Mouse (Mus musculus) heart, embryonic 15.5 days (tissue): ENCODE measurements around the gene C2cd2. TPM values are rescaled to one million over a fixed set of nuclear protein-coding genes. Genes with fewer than 3 reads are reported as not detected.
A peak's percentile ranks its signal among the peaks of the same experiment; 100 is the strongest.

ENCODE experiments used
- ATAC-seq: fragments of 200-750 bp; cut with Nextera tagmentation; replicated peaks from 2 replicates; pipeline ENCODE4 v1.8.0; 2017; ENCODE audit warnings: low read depth, moderate TSS enrichment; ENCODE audit not compliant: insufficient number of reproducible peaks, insufficient read depth, low FRiP score
- H3K27ac ChIP-seq: fragments of 300-500 bp; sonication (generic); 2 replicates; pipeline ENCODE4 v1.5.1; 2015; ENCODE audit warnings: mild to moderate bottlenecking, inconsistent platforms
- H3K27me3 ChIP-seq: fragments of 300-500 bp; sonication (generic); 2 replicates; pipeline ENCODE4 v1.6.1; 2015; ENCODE audit warnings: inconsistent platforms
- H3K36me3 ChIP-seq: fragments of 300-500 bp; sonication (generic); 2 replicates; pipeline ENCODE4 v1.6.1; 2015; ENCODE audit warnings: mild to moderate bottlenecking, inconsistent platforms
- H3K4me1 ChIP-seq: fragments of 300-500 bp; sonication (generic); replicated peaks from 2 replicates; pipeline ENCODE4 v1.6.1; 2015; ENCODE audit warnings: inconsistent platforms
- H3K4me2 ChIP-seq: fragments of 300-500 bp; sonication (generic); 2 replicates; pipeline ENCODE4 v1.6.1; 2015; ENCODE audit warnings: inconsistent platforms, mild to moderate bottlenecking, moderate library complexity
- H3K4me3 ChIP-seq: fragments of 300-500 bp; sonication (generic); 2 replicates; pipeline ENCODE4 v1.5.1; 2015; ENCODE audit warnings: mild to moderate bottlenecking, inconsistent platforms
- H3K9ac ChIP-seq: fragments of 300-500 bp; sonication (generic); 2 replicates; pipeline ENCODE4 v1.6.1; 2015; ENCODE audit warnings: mild to moderate bottlenecking, inconsistent platforms
- H3K9me3 ChIP-seq: fragments of 300-500 bp; sonication (generic); replicated peaks from 2 replicates; pipeline ENCODE4 v1.6.1; 2016; ENCODE audit warnings: inconsistent platforms
- WGBS: fragments of 180-500 bp; shearing (Covaris S2); methylation state at CpG from one replicate; pipeline ENCODE4 v1.1.7; 2015; ENCODE audit warnings: mixed read lengths; 5-methylcytosine and 5-hydroxymethylcytosine counted together
- polyA plus RNA-seq: library from polyadenylated mRNA; unstranded; fragments of >200 nt; fragmentation: Nextera tagmentation; extraction: Ambion mirVana; gene quantifications from 2 replicates; pipeline ENCODE4 v1.2.1, GENCODE M21; 2015

C2cd2 gene
- polyA plus RNA-seq, 1 experiment from 2014 or later = 15.2 TPM

DNA sequence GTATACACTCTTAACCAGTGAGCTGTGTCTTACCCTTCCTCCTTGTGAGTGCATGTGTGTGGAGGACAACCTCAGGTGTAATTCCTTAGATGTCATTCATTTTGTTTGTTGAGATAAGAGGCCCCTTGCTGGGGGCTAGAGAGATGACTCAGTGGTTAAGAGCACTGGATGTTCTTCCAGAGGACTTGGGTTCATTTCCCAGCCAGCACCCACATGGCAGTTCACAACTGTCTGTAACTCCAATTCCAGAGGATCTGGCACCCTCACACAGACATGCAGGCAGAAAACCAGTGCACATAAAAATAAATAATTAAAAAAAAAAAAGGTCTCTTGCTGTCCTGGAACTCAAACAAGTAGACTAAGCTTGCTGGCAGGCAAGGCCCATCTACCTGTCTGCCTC is 20.6 kb downstream of the C2cd2 start:
- no peaks in the 10 kb centered on the region for H3K4me1 ChIP-seq
- no peak for ATAC-seq
- H3K9me3 ChIP-seq = no peaks in the 10 kb centered on the region
- H3K27ac ChIP-seq = no peak overlapping the region
- H3K4me3 ChIP-seq = no peak overlapping the region
- 0 out of 2 replicates have a peak, but pooled peaks cover 2% of the 10 kb centered on the region for H3K36me3 ChIP-seq
- no peak overlapping the region for H3K4me2 ChIP-seq
- no peak overlapping the region for H3K9ac ChIP-seq
- H3K27me3 ChIP-seq = no peaks in the 10 kb centered on the region

- H3K4me1 ChIP-seq = no peaks in the 10 kb centered on the region
- 0 out of 2 replicates have a peak, but pooled peaks cover 2% of the 10 kb centered on the region for H3K36me3 ChIP-seq
- no peaks in the 10 kb centered on the region for H3K9me3 ChIP-seq
- H3K4me3 ChIP-seq = no peak overlapping the region
- 86% methylated on average over 3 of the region's 3 CpGs for WGBS
- no peak overlapping the region for H3K9ac ChIP-seq
- H3K27ac ChIP-seq = no peak overlapping the region
- no peaks in the 10 kb centered on the region for H3K27me3 ChIP-seq
- H3K4me2 ChIP-seq = no peak overlapping the region
- ATAC-seq = no peak
These were observed 21.9 kb downstream of the C2cd2 start for GRCm38 (mm10) chr16:97940471-97940973.

DNA sequence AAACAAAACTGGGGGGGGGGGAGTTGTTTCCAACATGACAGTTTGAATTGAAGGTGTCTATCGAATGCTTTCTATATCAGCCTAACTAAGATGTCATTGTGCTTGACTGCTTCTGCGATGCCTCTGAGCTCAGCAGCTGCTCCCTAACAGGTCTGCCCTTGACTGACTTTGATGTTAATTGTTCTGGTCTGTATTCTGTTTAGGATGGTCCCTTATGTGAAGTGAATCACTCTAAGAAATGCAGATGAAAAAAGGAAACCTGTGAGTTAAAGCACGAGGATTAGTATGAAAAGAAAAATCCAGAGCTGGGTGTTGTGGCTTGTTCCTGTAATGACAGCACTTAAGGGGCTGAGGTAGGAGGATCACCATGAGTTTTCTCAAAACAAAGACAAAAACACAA is 26.6 kb downstream of the C2cd2 start:
- ATAC-seq = no peak
- H3K4me1 ChIP-seq = peaks cover 2% of the 10 kb centered on the region; the same call in 1 of the 2 replicates
- H3K9ac ChIP-seq = no peak overlapping the region
- WGBS = 75% methylated on average over 3 of the region's 3 CpGs
- no peak overlapping the region for H3K27ac ChIP-seq
- no peaks in the 10 kb centered on the region for H3K36me3 ChIP-seq
- H3K4me2 ChIP-seq = no peak overlapping the region
- no peaks in the 10 kb centered on the region for H3K9me3 ChIP-seq
- H3K27me3 ChIP-seq = no peaks in the 10 kb centered on the region
- H3K4me3 ChIP-seq = no peak overlapping the region

GRCm38 (mm10) chr16:97930231-97930630 is 32.2 kb downstream of the C2cd2 start:
- Histone ChIP-seq H3K9me3 (no peaks in the 10 kb centered on the region), H3K27ac (no peak overlapping the region), H3K36me3 (no peaks in the 10 kb centered on the region), H3K9ac (no peak overlapping the region), H3K4me1 (peaks cover 2% of the 10 kb centered on the region; the same call in 1 of the 2 replicates), H3K4me2 (no peak overlapping the region), H3K27me3 (no peaks in the 10 kb centered on the region), H3K4me3 (no peak overlapping the region)
- ATAC-seq = no peak

GRCm38 (mm10) chr16:97929520-97929919 is 32.9 kb downstream of the C2cd2 start:
- WGBS = 53% methylated on average over 1 of the region's 1 CpGs
- Histone ChIP-seq H3K4me2 (no peak overlapping the region), H3K27ac (no peak overlapping the region), H3K4me3 (no peak overlapping the region), H3K27me3 (no peaks in the 10 kb centered on the region), H3K9ac (no peak overlapping the region), H3K36me3 (no peaks in the 10 kb centered on the region), H3K4me1 (peaks cover 2% of the 10 kb centered on the region; the same call in 1 of the 2 replicates), H3K9me3 (no peaks in the 10 kb centered on the region)
- no peak for ATAC-seq

DNA sequence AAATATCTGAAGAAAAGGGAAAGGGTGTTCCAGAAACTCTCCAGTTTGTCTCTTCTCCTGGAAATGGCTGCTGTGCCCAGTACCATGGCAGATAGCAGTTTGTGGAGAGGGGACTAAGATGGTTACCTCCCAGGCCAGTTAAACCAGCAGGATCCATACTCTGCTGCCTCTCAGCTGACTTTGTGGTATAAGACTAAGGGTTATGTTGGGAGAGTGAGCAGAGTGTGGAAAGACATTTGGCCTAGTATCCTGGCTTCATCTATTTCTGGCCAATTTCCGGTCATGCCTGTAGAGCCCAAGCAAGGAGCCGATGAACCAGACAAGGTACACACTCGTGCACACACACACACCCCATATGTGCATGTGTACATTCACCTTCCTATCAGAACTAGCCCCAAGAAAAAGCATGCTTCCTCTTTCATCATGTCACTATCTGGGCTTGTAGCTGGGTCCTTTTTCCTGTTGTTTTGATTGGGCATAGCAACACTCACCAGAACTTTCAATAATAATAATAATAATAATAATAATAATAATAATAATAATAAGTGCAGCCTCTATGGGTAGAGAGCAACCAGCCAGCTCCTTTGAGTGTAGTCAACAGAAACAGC is 35.0 kb downstream of the C2cd2 start:
- no peaks in the 10 kb centered on the region for H3K36me3 ChIP-seq
- ATAC-seq = no peak
- H3K9me3 ChIP-seq = no peaks in the 10 kb centered on the region
- H3K4me3 ChIP-seq = no peak overlapping the region
- H3K27ac ChIP-seq = no peak overlapping the region
- no peak overlapping the region for H3K9ac ChIP-seq
- H3K4me1 ChIP-seq = peaks cover 9% of the 10 kb centered on the region; the same call in 1 of the 2 replicates
- H3K4me2 ChIP-seq = no peak overlapping the region
- H3K27me3 ChIP-seq = no peaks in the 10 kb centered on the region
- WGBS = 78% methylated on average over 3 of the region's 3 CpGs

- Histone ChIP-seq H3K9ac (no peak overlapping the region), H3K36me3 (no peaks in the 10 kb centered on the region), H3K4me1 (peaks cover 12% of the 10 kb centered on the region; the same call in 1 of the 2 replicates), H3K27ac (no peak overlapping the region), H3K27me3 (no peaks in the 10 kb centered on the region), H3K4me3 (no peak overlapping the region), H3K4me2 (no peak overlapping the region), H3K9me3 (no peaks in the 10 kb centered on the region)
- WGBS = 82% methylated on average over 9 of the region's 9 CpGs
- no peak for ATAC-seq
These were observed 36.0 kb downstream of the C2cd2 start for GRCm38 (mm10) chr16:97926381-97926780.

DNA sequence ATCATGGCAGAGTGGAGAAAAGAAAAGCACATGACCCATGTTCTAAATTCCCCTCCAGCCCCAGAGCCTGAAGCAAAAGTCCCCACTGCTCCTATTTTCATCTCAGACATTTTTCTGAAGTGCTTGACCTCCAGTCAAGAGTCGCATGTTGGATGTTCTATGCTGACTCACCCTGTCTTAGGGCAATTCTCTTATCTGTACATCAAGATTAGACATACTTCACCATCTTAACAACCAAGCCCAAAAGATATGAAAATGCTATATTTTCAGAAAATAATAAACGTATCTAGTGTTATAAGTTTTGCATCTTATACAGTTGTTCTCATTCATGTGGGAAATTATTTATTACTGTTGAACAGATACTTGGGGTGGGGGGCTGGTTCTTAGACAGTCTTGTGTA is 36.6 kb downstream of the C2cd2 start:
- no peak overlapping the region for H3K4me2 ChIP-seq
- no peaks in the 10 kb centered on the region for H3K27me3 ChIP-seq
- no peaks in the 10 kb centered on the region for H3K36me3 ChIP-seq
- no peak overlapping the region for H3K4me3 ChIP-seq
- H3K9ac ChIP-seq = no peak overlapping the region
- no peak for ATAC-seq
- 73% methylated on average over 2 of the region's 2 CpGs for WGBS
- no peaks in the 10 kb centered on the region for H3K9me3 ChIP-seq
- H3K4me1 ChIP-seq = peaks cover 16% of the 10 kb centered on the region; the same call in 1 of the 2 replicates
- no peak overlapping the region for H3K27ac ChIP-seq

DNA sequence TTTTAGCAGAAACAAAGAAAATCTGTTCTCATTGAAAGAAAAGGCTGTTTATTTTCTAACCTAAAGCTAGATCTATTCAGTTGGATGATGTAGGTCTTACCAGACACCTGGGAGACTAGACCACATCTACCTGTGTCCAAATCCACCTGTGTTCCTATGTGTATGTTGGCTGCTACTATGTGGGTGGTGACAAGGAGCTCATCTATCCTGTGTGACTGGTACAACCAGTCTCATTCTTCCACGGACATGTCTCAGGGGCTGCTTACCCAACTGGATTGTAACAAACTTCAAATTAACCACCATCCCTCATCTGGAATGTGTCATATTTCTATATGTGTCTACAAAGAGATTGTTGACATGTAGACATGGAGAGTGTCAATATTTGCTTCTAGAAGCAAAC is 38.7 kb downstream of the C2cd2 start:
- H3K27me3 ChIP-seq = no peaks in the 10 kb centered on the region
- H3K27ac ChIP-seq = no peak overlapping the region
- no peaks in the 10 kb centered on the region for H3K9me3 ChIP-seq
- no peaks in the 10 kb centered on the region for H3K36me3 ChIP-seq
- no peak overlapping the region for H3K4me3 ChIP-seq
- no peak for ATAC-seq
- no peak overlapping the region for H3K9ac ChIP-seq
- H3K4me1 ChIP-seq = peaks cover 24% of the 10 kb centered on the region
- no peak overlapping the region for H3K4me2 ChIP-seq
- WGBS = 71% methylated on average over 1 of the region's 1 CpGs

GRCm38 (mm10) chr16:97922779-97923126 is 39.6 kb downstream of the C2cd2 start:
- H3K4me2 ChIP-seq = peak overlapping the region; percentile 78
- 1% methylated on average over 9 of the region's 9 CpGs for WGBS
- H3K36me3 ChIP-seq = no peaks in the 10 kb centered on the region
- H3K4me3 ChIP-seq = peak overlapping the region; percentile 77
- peak; percentile 37 for ATAC-seq
- H3K27me3 ChIP-seq = no peaks in the 10 kb centered on the region
- no peaks in the 10 kb centered on the region for H3K9me3 ChIP-seq
- H3K9ac ChIP-seq = peak overlapping the region; percentile 81
- H3K4me1 ChIP-seq = peaks cover 24% of the 10 kb centered on the region
- peak overlapping the region; percentile 87; the same call in 1 of the 2 replicates for H3K27ac ChIP-seq

DNA sequence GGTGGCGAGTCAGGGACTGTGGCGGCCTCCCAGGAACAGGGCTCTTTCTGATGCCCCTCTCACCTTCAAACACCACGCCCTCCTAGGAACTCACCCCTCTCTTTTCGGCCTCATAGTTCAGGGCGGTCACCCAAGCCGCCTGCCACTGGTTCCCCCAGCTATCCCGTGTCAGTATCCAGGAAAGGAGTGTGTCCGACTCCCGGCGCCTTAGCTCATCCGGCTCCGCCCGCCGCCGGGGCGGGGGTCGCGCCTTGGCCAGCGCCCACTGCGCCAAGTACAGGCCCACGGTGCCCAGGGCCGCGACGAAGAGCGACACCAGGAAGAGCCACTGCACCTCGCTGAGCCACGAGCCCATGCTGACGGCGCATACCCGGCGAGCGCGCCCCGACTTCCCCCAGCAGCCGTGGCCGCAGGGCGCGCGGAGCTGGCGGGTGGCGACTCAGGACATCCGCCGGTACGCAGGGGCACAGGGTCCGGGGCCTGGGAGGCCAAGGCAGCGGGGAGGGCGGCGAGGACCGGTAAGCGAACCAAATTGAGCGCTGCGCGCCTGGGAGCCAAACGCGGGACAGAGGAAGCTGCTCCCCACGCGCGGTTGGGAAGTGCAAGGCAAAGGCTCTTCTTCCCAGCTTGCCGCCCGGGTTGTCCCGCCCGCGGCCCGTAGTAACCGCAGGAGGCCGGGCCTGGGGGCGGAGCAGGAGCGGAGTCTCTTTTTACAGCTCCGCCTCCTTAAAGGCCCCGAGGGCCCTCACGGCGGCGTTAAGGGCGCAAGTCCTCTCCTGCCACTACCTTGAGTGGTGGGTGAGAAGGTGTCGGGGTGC is 40.2 kb downstream of the C2cd2 start:
- peak overlapping the region; percentile 78 for H3K4me2 ChIP-seq
- H3K9ac ChIP-seq = peak overlapping the region; percentile 81
- H3K27me3 ChIP-seq = no peaks in the 10 kb centered on the region
- peak; percentile 92 for ATAC-seq
- under 1% methylated on average over 74 of the region's 75 CpGs for WGBS
- H3K27ac ChIP-seq = peak overlapping the region; percentile 87
- H3K4me1 ChIP-seq = peaks cover 24% of the 10 kb centered on the region
- no peaks in the 10 kb centered on the region for H3K36me3 ChIP-seq
- H3K9me3 ChIP-seq = no peaks in the 10 kb centered on the region
- peak overlapping the region; percentile 77 for H3K4me3 ChIP-seq
